Mouse (Mus musculus): ENCODE measurements at regions not wholly inside any gene's neighbourhood (a gene's known extent, or its start where the extent isn't known, plus 50 kb on each side); places are given as distances from the start of the nearest gene placed in this dataset.

GRCm38 (mm10) chr7:133202092-133202880 is 78.1 kb upstream of the Ctbp2 start:
- no peak overlapping the region for H3K9ac ChIP-seq
- no peak overlapping the region for H3K4me3 ChIP-seq
- WGBS: 85% methylated on average over 13 of the region's 13 CpGs
- no peak overlapping the region for H3K27ac ChIP-seq
- peaks cover 29% of the 10 kb centered on the region for H3K4me1 ChIP-seq (replicated peaks)
- no peak overlapping the region for H3K4me2 ChIP-seq
- H3K36me3 ChIP-seq: no peaks in the 10 kb centered on the region
- no peaks in the 10 kb centered on the region; the same call in 1 of the 2 replicates for H3K27me3 ChIP-seq
- no peak for ATAC-seq (ENCODE audit: low FRiP score)
- H3K9me3 ChIP-seq: no peaks in the 10 kb centered on the region

- peaks cover 13% of the 10 kb centered on the region for H3K4me1 ChIP-seq (replicated peaks)
- H3K36me3 ChIP-seq: no peaks in the 10 kb centered on the region
- H3K4me2 ChIP-seq: no peak overlapping the region
- no peak for ATAC-seq (ENCODE audit: low FRiP score)
- no peaks in the 10 kb centered on the region for H3K9me3 ChIP-seq
- H3K27me3 ChIP-seq: no peaks in the 10 kb centered on the region
- H3K9ac ChIP-seq: no peak overlapping the region
- no peak overlapping the region for H3K27ac ChIP-seq
- WGBS: 74% methylated on average over 4 of the region's 4 CpGs
- no peak overlapping the region for H3K4me3 ChIP-seq
Measured at GRCm38 (mm10) chr7:133199046-133199445, 74.9 kb upstream of the Ctbp2 start.

GRCm38 (mm10) chr7:133189880-133190462 is 65.8 kb upstream of the Ctbp2 start:
- no peak for ATAC-seq (ENCODE audit: low FRiP score)
- WGBS: 39% methylated on average over 7 of the region's 7 CpGs

GRCm38 (mm10) chr7:133185931-133186601 is 61.9 kb upstream of the Ctbp2 start:
- H3K4me2 ChIP-seq: no peak overlapping the region; the same call in 1 of the 2 replicates
- ATAC-seq (ENCODE audit: low FRiP score): no peak
- H3K4me3 ChIP-seq: no peak overlapping the region
- 0 out of 2 replicates have a peak, but pooled peaks cover 7% of the 10 kb centered on the region for H3K27me3 ChIP-seq
- 0 out of 2 replicates have a peak overlapping the region, but pooled peaks have one; percentile 55 for H3K27ac ChIP-seq
- no peaks in the 10 kb centered on the region for H3K36me3 ChIP-seq
- H3K4me1 ChIP-seq (replicated peaks): peaks cover 25% of the 10 kb centered on the region
- H3K9me3 ChIP-seq: 0 out of 2 replicates have a peak, but pooled peaks cover 4% of the 10 kb centered on the region
- WGBS: 16% methylated on average over 12 of the region's 12 CpGs
- H3K9ac ChIP-seq: no peak overlapping the region

More at GRCm38 (mm10) chr7:133189880-133190462, 65.8 kb upstream of the Ctbp2 start:
- Histone ChIP-seq H3K4me1 (replicated peaks) (peaks cover 21% of the 10 kb centered on the region), H3K4me2 (no peak overlapping the region), H3K36me3 (no peaks in the 10 kb centered on the region), H3K4me3 (no peak overlapping the region), H3K27me3 (peaks cover 15% of the 10 kb centered on the region; the same call in 1 of the 2 replicates), H3K27ac (peak overlapping the region; percentile 67; the same call in 1 of the 2 replicates), H3K9me3 (no peaks in the 10 kb centered on the region), H3K9ac (no peak overlapping the region)

GRCm38 (mm10) chr7:133184905-133185594 is 60.9 kb upstream of the Ctbp2 start:
- peaks cover 21% of the 10 kb centered on the region for H3K4me1 ChIP-seq (replicated peaks)
- peak overlapping the region; percentile 55 for H3K27ac ChIP-seq
- 0 out of 2 replicates have a peak, but pooled peaks cover 7% of the 10 kb centered on the region for H3K27me3 ChIP-seq
- H3K4me2 ChIP-seq: peak overlapping the region; percentile 37
- no peaks in the 10 kb centered on the region for H3K36me3 ChIP-seq
- WGBS: 48% methylated on average over 16 of the region's 16 CpGs
- H3K4me3 ChIP-seq: peak overlapping the region; percentile 29
- ATAC-seq (ENCODE audit: low FRiP score): peak; percentile 75
- 0 out of 2 replicates have a peak, but pooled peaks cover 4% of the 10 kb centered on the region for H3K9me3 ChIP-seq
- H3K9ac ChIP-seq: no peak overlapping the region; the same call in 1 of the 2 replicates

- H3K9ac ChIP-seq: no peak overlapping the region
- no peaks in the 10 kb centered on the region for H3K36me3 ChIP-seq
Measured at GRCm38 (mm10) chr7:133181388-133181787, 57.2 kb upstream of the Ctbp2 start.

GRCm38 (mm10) chr7:133177179-133177575 is 53.0 kb upstream of the Ctbp2 start:
- Histone ChIP-seq H3K4me2 (no peak overlapping the region), H3K4me3 (no peak overlapping the region), H3K36me3 (no peaks in the 10 kb centered on the region), H3K9me3 (0 out of 2 replicates have a peak, but pooled peaks cover 4% of the 10 kb centered on the region), H3K9ac (no peak overlapping the region), H3K27ac (no peak overlapping the region), H3K4me1 (replicated peaks) (0 out of 2 replicates have a peak, but pooled peaks cover 4% of the 10 kb centered on the region), H3K27me3 (no peaks in the 10 kb centered on the region)
- WGBS: 81% methylated on average over 4 of the region's 4 CpGs
- ATAC-seq (ENCODE audit: low FRiP score): no peak

More at GRCm38 (mm10) chr7:133181388-133181787, 57.2 kb upstream of the Ctbp2 start:
- H3K4me2 ChIP-seq: no peak overlapping the region
- peaks cover 14% of the 10 kb centered on the region for H3K4me1 ChIP-seq (replicated peaks)
- H3K27me3 ChIP-seq: no peaks in the 10 kb centered on the region
- no peak overlapping the region for H3K4me3 ChIP-seq
- WGBS: 44% methylated on average over 2 of the region's 2 CpGs
- ATAC-seq (ENCODE audit: low FRiP score): no peak
- no peak overlapping the region for H3K27ac ChIP-seq
- H3K9me3 ChIP-seq: 0 out of 2 replicates have a peak, but pooled peaks cover 4% of the 10 kb centered on the region

- Histone ChIP-seq H3K9me3 (0 out of 2 replicates have a peak, but pooled peaks cover 4% of the 10 kb centered on the region), H3K36me3 (no peaks in the 10 kb centered on the region), H3K4me1 (replicated peaks) (0 out of 2 replicates have a peak, but pooled peaks cover 4% of the 10 kb centered on the region), H3K4me3 (no peak overlapping the region), H3K4me2 (no peak overlapping the region), H3K9ac (no peak overlapping the region), H3K27ac (no peak overlapping the region), H3K27me3 (no peaks in the 10 kb centered on the region)
- no peak for ATAC-seq (ENCODE audit: low FRiP score)
- WGBS: 69% methylated on average over 10 of the region's 10 CpGs
Measured at GRCm38 (mm10) chr7:133176256-133177178, 52.4 kb upstream of the Ctbp2 start.

All from hindbrain, embryonic 13.5 days (tissue).